Mouse (Mus musculus) forebrain, postnatal 0 days (tissue): ENCODE data around the gene Dhps. TPM values are rescaled to one million over a fixed set of nuclear protein-coding genes. Genes with fewer than 3 reads are reported as not detected.

ENCODE experiments used
- ATAC-seq: fragments of 200-750 bp; cut with Nextera tagmentation; 2 replicates; pipeline ENCODE4 v1.8.0; 2017; ENCODE audit warnings: mild to moderate bottlenecking, moderate library complexity
- DNase-seq: peaks from one replicate; pipeline ENCODE4 v3.0.0-alpha.2; 2015
- H3K27ac ChIP-seq: fragments of 300-500 bp; sonication (generic); 2 replicates; pipeline ENCODE4 v1.5.1; 2014; ENCODE audit warnings: low read depth, mild to moderate bottlenecking, antibody characterized with exemption, low read length, moderate library complexity, mixed read lengths
- H3K27me3 ChIP-seq: fragments of 300-500 bp; sonication (generic); 2 replicates; pipeline ENCODE4 v1.6.1; 2014; ENCODE audit warnings: mild to moderate bottlenecking, low read length, mixed read lengths; ENCODE audit not compliant: insufficient read depth
- H3K36me3 ChIP-seq: fragments of 300-500 bp; sonication (generic); 2 replicates; pipeline ENCODE4 v1.6.1; 2014; ENCODE audit warnings: mild to moderate bottlenecking, moderate library complexity; ENCODE audit not compliant: insufficient read depth
- H3K4me1 ChIP-seq: fragments of 300-500 bp; sonication (generic); 2 replicates; pipeline ENCODE4 v1.6.1; 2014; ENCODE audit warnings: antibody characterized with exemption; ENCODE audit not compliant: insufficient read depth
- H3K4me2 ChIP-seq: fragments of 300-500 bp; sonication (generic); 2 replicates; pipeline ENCODE4 v1.6.1; 2014; ENCODE audit warnings: low read depth, mild to moderate bottlenecking, moderate library complexity
- H3K4me3 ChIP-seq: fragments of 300-500 bp; sonication (generic); 2 replicates; pipeline ENCODE4 v1.5.1; 2014; ENCODE audit warnings: low read depth, low read length, mixed read lengths
- H3K9ac ChIP-seq: fragments of 300-500 bp; sonication (generic); 2 replicates; pipeline ENCODE4 v1.6.1; 2014; ENCODE audit warnings: mild to moderate bottlenecking
- H3K9me3 ChIP-seq: fragments of 300-500 bp; sonication (generic); 2 replicates; pipeline ENCODE4 v1.6.1; 2016; ENCODE audit warnings: low read length
- CTCF ChIP-seq: sonication (generic); IDR thresholded peaks from 2 replicates; pipeline ENCODE4 v1.5.1; 2016; ENCODE audit warnings: antibody characterized with exemption, control low read depth, low read depth
- WGBS: fragments of 180-500 bp; shearing (Covaris S2); extraction: QIAGEN DNeasy Blood & Tissue Kit; methylation state at CpG from one replicate; pipeline ENCODE4 v1.1.7; 2014; 5-methylcytosine and 5-hydroxymethylcytosine counted together
- polyA plus RNA-seq: library from polyadenylated mRNA; unstranded; fragments of >200 nt; fragmentation: Nextera tagmentation; extraction: Ambion mirVana; gene quantifications from 2 replicates; pipeline ENCODE4 v1.2.1, GENCODE M21; 2015
- total RNA-seq: library from RNA; depleted of rRNA; stranded (reverse); fragments of >200 nt; gene quantifications from 2 replicates; pipeline ENCODE4 v1.2.3, GENCODE M21; 2014

Dhps gene
- total and polyA plus RNA-seq, 2 experiments from 2014 or later, result 63.1 to 118 TPM

GRCm38 (mm10) chr8:85036718-85037365 lies 34.7 kb upstream of the Dhps start, which contains the start of gene Tnpo2:
Gene Tnpo2, plus strand, starts transcription at chr8:85036915.
- DNase-seq, result peak; percentile 98
- Histone ChIP-seq H3K36me3 (peaks cover 30% of the 10 kb centered on the region), H3K4me1 (0 out of 2 replicates have a peak, but pooled peaks cover 18% of the 10 kb centered on the region), H3K27me3 (no peaks in the 10 kb centered on the region), H3K4me2 (peak within 1 kb of the TSS; percentile 97), H3K9ac (peak within 1 kb of the TSS; percentile 68), H3K27ac (peak within 1 kb of the TSS; percentile 96), H3K9me3 (no peaks in the 10 kb centered on the region), H3K4me3 (peak within 1 kb of the TSS; percentile 64)
- under 1% methylated on average over 58 of the region's 59 CpGs for WGBS
- peak; percentile 93 for ATAC-seq
- no peak for TF ChIP-seq CTCF

DNA sequence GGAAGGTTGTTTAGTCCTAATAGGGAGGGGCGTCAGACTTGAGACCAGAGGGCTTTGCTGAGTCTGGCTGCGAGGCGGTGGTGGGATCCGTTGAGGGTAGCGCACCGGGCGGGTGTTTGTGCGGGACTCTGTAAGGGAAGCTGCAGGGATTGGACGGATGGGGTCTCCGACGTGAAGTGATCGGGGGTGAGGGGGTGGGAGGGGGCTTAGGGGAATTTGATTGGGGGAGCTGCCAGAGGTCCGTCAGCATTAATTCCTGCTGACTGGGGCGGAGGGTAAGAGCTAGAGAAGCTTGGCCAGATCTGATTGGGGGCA lies 34.2 kb upstream of the Dhps start:
- ATAC-seq (peak; percentile 64), DNase-seq (no peak)
- Histone ChIP-seq H3K9ac (peak overlapping the region; percentile 68), H3K27me3 (no peaks in the 10 kb centered on the region), H3K36me3 (peaks cover 29% of the 10 kb centered on the region), H3K9me3 (no peaks in the 10 kb centered on the region), H3K4me2 (peak overlapping the region; percentile 97), H3K27ac (peak overlapping the region; percentile 96), H3K4me1 (0 out of 2 replicates have a peak, but pooled peaks cover 18% of the 10 kb centered on the region), H3K4me3 (peak overlapping the region; percentile 64)
- TF ChIP-seq CTCF, result no peak
- 0% methylated on average over 14 of the region's 14 CpGs for WGBS

GRCm38 (mm10) chr8:85037681-85038531 lies 33.7 kb upstream of the Dhps start:
- ATAC-seq (peak; percentile 18), DNase-seq (peak; percentile 52)
- Histone ChIP-seq H3K4me2 (peak overlapping the region; percentile 97), H3K27ac (peak overlapping the region; percentile 96), H3K27me3 (no peaks in the 10 kb centered on the region), H3K4me1 (0 out of 2 replicates have a peak, but pooled peaks cover 18% of the 10 kb centered on the region), H3K9me3 (no peaks in the 10 kb centered on the region), H3K36me3 (peaks cover 23% of the 10 kb centered on the region), H3K9ac (peak overlapping the region; percentile 68), H3K4me3 (peak overlapping the region; percentile 64)
- WGBS, result 2% methylated on average over 57 of the region's 57 CpGs
- TF ChIP-seq CTCF, result no peak

GRCm38 (mm10) chr8:85043619-85044018 lies 27.9 kb upstream of the Dhps start:
- H3K4me3 ChIP-seq, result no peak overlapping the region
- peaks cover 63% of the 10 kb centered on the region for H3K36me3 ChIP-seq
- no peak for DNase-seq
- no peaks in the 10 kb centered on the region for H3K27me3 ChIP-seq
- H3K9me3 ChIP-seq, result no peaks in the 10 kb centered on the region
- H3K27ac ChIP-seq, result no peak overlapping the region
- H3K9ac ChIP-seq, result no peak overlapping the region
- H3K4me2 ChIP-seq, result no peak overlapping the region
- no peak for ATAC-seq
- 0 out of 2 replicates have a peak, but pooled peaks cover 2% of the 10 kb centered on the region for H3K4me1 ChIP-seq
- 89% methylated on average over 6 of the region's 6 CpGs for WGBS
- TF ChIP-seq CTCF, result no peak

GRCm38 (mm10) chr8:85057367-85057766 lies 14.2 kb upstream of the Dhps start:
- WGBS, result 83% methylated on average over 7 of the region's 7 CpGs

DNA sequence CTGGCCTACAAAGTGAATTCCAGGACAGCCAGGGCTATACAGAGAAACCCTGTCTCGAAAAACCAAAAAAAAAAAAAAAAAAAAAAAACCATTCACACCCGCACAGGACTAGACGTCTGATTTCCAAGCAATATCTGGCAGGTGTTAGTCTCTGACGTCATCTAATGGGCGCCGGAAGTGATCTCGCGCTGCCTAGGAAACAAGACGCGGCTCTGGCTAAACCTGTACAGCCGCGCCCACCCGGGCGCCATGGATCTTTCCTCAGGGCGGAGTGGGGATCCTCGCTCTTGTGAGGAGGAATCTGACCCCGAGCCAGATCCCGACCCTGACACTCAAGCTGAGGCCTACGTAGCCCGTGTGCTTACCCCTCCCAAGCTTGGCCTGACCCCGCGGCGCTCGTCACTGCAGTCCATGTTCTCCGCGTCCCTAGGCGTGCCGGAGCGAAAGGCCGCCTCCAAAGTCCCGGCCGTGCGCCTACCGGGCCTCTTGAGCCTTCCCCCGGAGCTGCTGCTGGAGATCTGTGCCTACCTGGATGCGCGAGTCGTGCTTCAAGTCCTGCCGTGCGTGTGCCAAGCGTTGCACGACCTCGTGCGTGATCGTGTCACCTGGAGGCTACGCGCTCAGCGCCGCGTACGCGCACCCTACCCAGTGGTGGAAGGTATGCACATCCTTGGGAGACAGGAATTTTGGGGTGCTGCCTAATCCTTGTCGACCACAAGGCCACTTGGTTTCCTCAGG lies 11.5 kb upstream of the Dhps start, which contains the start of gene Fbxw9:
Gene Fbxw9, plus strand, starts transcription at position 177 of the 738 bp plus-strand sequence.
- Histone ChIP-seq H3K4me3 (peak within 1 kb of the TSS; percentile 70), H3K4me2 (peak within 1 kb of the TSS; percentile 83), H3K36me3 (peaks cover 21% of the 10 kb centered on the region), H3K27ac (peak within 1 kb of the TSS; percentile 76), H3K27me3 (no peaks in the 10 kb centered on the region), H3K4me1 (peaks cover 6% of the 10 kb centered on the region), H3K9ac (peak within 1 kb of the TSS; percentile 78), H3K9me3 (no peaks in the 10 kb centered on the region)
- 0 out of 2 replicates have a peak, but pooled peaks have one; percentile 8 for TF ChIP-seq CTCF
- ATAC-seq (peak; percentile 97), DNase-seq (peak; percentile 97)
- 2% methylated on average over 52 of the region's 53 CpGs for WGBS

More at GRCm38 (mm10) chr8:85057367-85057766, 14.2 kb upstream of the Dhps start:
- DNase-seq (no peak), ATAC-seq (no peak)
- TF ChIP-seq CTCF, result no peak
- Histone ChIP-seq H3K36me3 (peaks cover 41% of the 10 kb centered on the region), H3K4me1 (peaks cover 6% of the 10 kb centered on the region), H3K27ac (no peak overlapping the region), H3K4me2 (no peak overlapping the region), H3K9me3 (no peaks in the 10 kb centered on the region), H3K27me3 (no peaks in the 10 kb centered on the region), H3K4me3 (no peak overlapping the region), H3K9ac (no peak overlapping the region)
